Mouse (Mus musculus): ENCODE measurements at regions not wholly inside any gene's neighbourhood (a gene's known extent, or its start where the extent isn't known, plus 50 kb on each side); places are given as distances from the start of the nearest gene placed in this dataset.

DNA sequence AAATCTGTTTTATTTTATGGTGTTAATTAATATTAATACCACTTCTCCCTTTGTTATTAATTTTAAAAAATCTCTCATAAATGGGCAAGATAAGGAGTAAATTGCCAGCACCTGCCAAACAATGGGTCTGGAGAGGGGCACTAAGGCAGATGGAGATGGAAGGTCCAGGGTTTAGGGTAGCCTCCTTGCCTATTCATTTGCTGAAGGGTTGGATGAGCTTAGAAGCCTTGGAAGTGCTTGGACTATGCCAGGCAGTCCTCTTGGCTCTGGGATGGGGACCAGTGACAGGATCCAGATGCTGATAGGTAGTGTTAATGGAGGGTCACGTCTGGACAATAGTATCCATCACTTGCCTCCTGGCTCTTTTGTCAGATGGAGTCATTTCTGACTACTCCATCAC lies 82.7 kb downstream of the Nr2f2 start:
- H3K27ac ChIP-seq (ENCODE audit: insufficient read depth, low read depth), result no peak overlapping the region
- in situ Hi-C loops (cut with MboI; ENCODE audit: low pct_ligation_motif_present, low pct_unique_long_range_greater_than_20kb, low sequenced_read_pairs), result no loop called here
- TF ChIP-seq ELF1 (IDR thresholded peaks at IDR 0.05; ENCODE audit: low read depth, low read length), result no peak
- no peak for TF ChIP-seq CHD2 (IDR thresholded peaks at IDR 0.05; ENCODE audit: low read length)
- TF ChIP-seq EP300 (IDR thresholded peaks at IDR 0.05; ENCODE audit: low read length), result no peak
- no peak for TF ChIP-seq MAFK (IDR thresholded peaks at IDR 0.05; ENCODE audit: insufficient replicate concordance, low read length)

DNA sequence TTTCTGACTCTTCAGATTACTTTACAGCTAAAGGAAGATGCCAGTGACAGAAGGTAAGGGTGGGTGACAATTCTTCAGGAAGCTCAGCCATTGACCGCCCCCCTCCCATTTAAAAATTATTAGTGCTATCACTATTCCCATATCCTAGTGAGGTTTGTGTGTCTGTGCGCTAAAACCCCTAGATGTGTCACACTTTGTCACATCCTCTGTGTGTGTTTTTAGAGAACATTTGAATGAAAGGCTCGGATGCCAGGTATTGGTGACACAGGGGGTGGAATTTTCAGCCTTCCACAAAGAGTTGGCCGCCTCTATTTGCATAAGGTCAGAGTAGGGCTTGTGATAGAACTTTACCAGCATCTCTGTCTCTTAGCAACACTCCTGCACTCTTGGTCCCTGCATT lies 83.4 kb downstream of the Nr2f2 start:
- H3K27ac ChIP-seq (ENCODE audit: insufficient read depth, low read depth), result no peak overlapping the region
- in situ Hi-C loops (cut with MboI; ENCODE audit: low pct_ligation_motif_present, low pct_unique_long_range_greater_than_20kb, low sequenced_read_pairs), result no loop called here
- no peak overlapping the region for H3K4me2 ChIP-seq (ENCODE audit: insufficient read depth, low read depth, poor library complexity, severe bottlenecking)
- DNase-seq (ENCODE audit: extremely low read depth), result no peak
- dilution Hi-C loops (cut with MboI; ENCODE audit: extremely low pct_ligation_motif_present, extremely low pct_unique_long_range_greater_than_20kb, low sequenced_read_pairs), result no loop called here
- no peaks in the 10 kb centered on the region for H3K4me1 ChIP-seq (ENCODE audit: control insufficient read depth in 1 of 2, insufficient read depth in 2 of 2)
- no peak for TF ChIP-seq ZC3H11A (IDR thresholded peaks at IDR 0.05; ENCODE audit: low read depth, low read length)
- no peak for TF ChIP-seq CTCF (conservative IDR thresholded peaks at IDR 0.05 in 1 of 2, IDR thresholded peaks at IDR 0.05 in 1 of 2; ENCODE audit: low read depth in 2 of 2, low read length in 2 of 2)
- no peak for TF ChIP-seq IRF4 (IDR thresholded peaks at IDR 0.05; ENCODE audit: low read depth, low read length)
- no peak for TF ChIP-seq SIN3A (IDR thresholded peaks at IDR 0.05; ENCODE audit: low read length)
- TF ChIP-seq PAX5 (IDR thresholded peaks at IDR 0.05; ENCODE audit: low read length), result no peak
- no peak for TF ChIP-seq USF2 (conservative IDR thresholded peaks at IDR 0.05; ENCODE audit: low read depth, low read length)
- TF ChIP-seq POLR2A (IDR thresholded peaks at IDR 0.05; ENCODE audit: low read depth, low read length), result no peak
- no peak for TF ChIP-seq MEF2A (IDR thresholded peaks at IDR 0.05; ENCODE audit: borderline replicate concordance, low read depth, low read length)
- no peak for TF ChIP-seq GABPA (IDR thresholded peaks at IDR 0.05; ENCODE audit: insufficient replicate concordance, low read depth, low read length)
- no peak for TF ChIP-seq USF1 (IDR thresholded peaks at IDR 0.05; ENCODE audit: low read depth, low read length)
- TF ChIP-seq MAX (IDR thresholded peaks at IDR 0.05; ENCODE audit: low read length), result no peak
- no peak for TF ChIP-seq ZKSCAN1 (IDR thresholded peaks at IDR 0.05; ENCODE audit: borderline replicate concordance, low read depth, low read length)
- TF ChIP-seq JUN (IDR thresholded peaks at IDR 0.05; ENCODE audit: insufficient read depth, low read depth, low read length), result no peak
- no peak for TF ChIP-seq TBP (conservative IDR thresholded peaks at IDR 0.05; ENCODE audit: low read depth, low read length)
- TF ChIP-seq MXI1 (IDR thresholded peaks at IDR 0.05; ENCODE audit: low read depth, low read length), result no peak
- TF ChIP-seq RCOR1 (conservative IDR thresholded peaks at IDR 0.05; ENCODE audit: low read depth, low read length), result no peak
- TF ChIP-seq ETS1 (conservative IDR thresholded peaks at IDR 0.05; ENCODE audit: low read depth, low read length), result no peak
- H3K9me3 ChIP-seq (replicated peaks; ENCODE audit: low read length), result peaks cover 72% of the 10 kb centered on the region
- H3K4me3 ChIP-seq (replicated peaks in 1 of 3; ENCODE audit: low read depth in 2 of 3, low read length in 2 of 3, poor library complexity in 1 of 3), result no peak overlapping the region
- H3K79me2 ChIP-seq (replicated peaks; ENCODE audit: control insufficient read depth, extremely low read depth, insufficient read depth, poor library complexity, severe bottlenecking), result no peaks in the 10 kb centered on the region
- H3K9ac ChIP-seq (ENCODE audit: insufficient read depth, low read depth), result no peak overlapping the region
- no peaks in the 10 kb centered on the region for H3K36me3 ChIP-seq (replicated peaks in 1 of 2; ENCODE audit: control insufficient read depth in 1 of 2, insufficient read depth in 1 of 2, low read length in 1 of 2)
- H3K27me3 ChIP-seq (replicated peaks), result no peaks in the 10 kb centered on the region

More for the DNA sequence above, 82.7 kb downstream of the Nr2f2 start:
- DNase-seq (ENCODE audit: extremely low read depth), result no peak
- H3K4me3 ChIP-seq (replicated peaks in 1 of 3; ENCODE audit: low read depth in 2 of 3, low read length in 2 of 3, poor library complexity in 1 of 3), result no peak overlapping the region
- H3K9me3 ChIP-seq (replicated peaks; ENCODE audit: low read length), result peaks cover 74% of the 10 kb centered on the region
- H3K27me3 ChIP-seq (replicated peaks), result no peaks in the 10 kb centered on the region
- H3K4me1 ChIP-seq (ENCODE audit: control insufficient read depth in 1 of 2, insufficient read depth in 2 of 2), result no peaks in the 10 kb centered on the region
- dilution Hi-C loops (cut with MboI; ENCODE audit: extremely low pct_ligation_motif_present, extremely low pct_unique_long_range_greater_than_20kb, low sequenced_read_pairs), result no loop called here
- no peaks in the 10 kb centered on the region for H3K36me3 ChIP-seq (replicated peaks in 1 of 2; ENCODE audit: control insufficient read depth in 1 of 2, insufficient read depth in 1 of 2, low read length in 1 of 2)
- no peak overlapping the region for H3K9ac ChIP-seq (ENCODE audit: insufficient read depth, low read depth)
- no peak overlapping the region for H3K4me2 ChIP-seq (ENCODE audit: insufficient read depth, low read depth, poor library complexity, severe bottlenecking)
- no peaks in the 10 kb centered on the region for H3K79me2 ChIP-seq (replicated peaks; ENCODE audit: control insufficient read depth, extremely low read depth, insufficient read depth, poor library complexity, severe bottlenecking)

All from CH12.LX (cell line).